Mouse (Mus musculus) activated CD4-positive, CD25-positive, alpha-beta regulatory T cell, adult 4 months (primary cell): ENCODE measurements at regions not wholly inside any gene's neighbourhood (a gene's known extent, or its start where the extent isn't known, plus 50 kb on each side); places are given as distances from the start of the nearest gene placed in this dataset.
A peak's percentile ranks its signal among the peaks of the same experiment; 100 is the strongest.
"Not testable (repeated sequence)": the region's sequence is repeated elsewhere in the genome, so short reads cannot be mapped to it uniquely, and the experiment has no call there.

Experiments used
- ATAC-seq: one replicate; pipeline ENCODE4 v1.8.0; 2017

- not testable (repeated sequence) for ATAC-seq
These were observed 188.2 kb upstream of the Asap2 start for GRCm38 (mm10) chr12:20802027-20802426.

GRCm38 (mm10) chr12:20805466-20805865 is 184.8 kb upstream of the Asap2 start:
- ATAC-seq, result not testable (repeated sequence)

GRCm38 (mm10) chr12:20806681-20807080 is 183.6 kb upstream of the Asap2 start:
- no peak for ATAC-seq

GRCm38 (mm10) chr12:20813836-20814235 is 176.4 kb upstream of the Asap2 start:
- ATAC-seq, result not testable (repeated sequence)

GRCm38 (mm10) chr12:20815121-20815520 is 175.1 kb upstream of the Asap2 start:
- not testable (repeated sequence) for ATAC-seq

- ATAC-seq, result no peak
These were observed 174.7 kb upstream of the Asap2 start for GRCm38 (mm10) chr12:20815599-20815998.

GRCm38 (mm10) chr12:20843661-20844320 is 146.5 kb upstream of the Asap2 start:
- not testable (repeated sequence) for ATAC-seq

GRCm38 (mm10) chr12:20844873-20845272 is 145.4 kb upstream of the Asap2 start:
- not testable (repeated sequence) for ATAC-seq

GRCm38 (mm10) chr12:20845297-20845696 is 145.0 kb upstream of the Asap2 start:
- ATAC-seq, result no peak

- not testable (repeated sequence) for ATAC-seq
These were observed 106.2 kb upstream of the Asap2 start for GRCm38 (mm10) chr12:20884104-20884503.

GRCm38 (mm10) chr12:20920653-20921397 is 69.4 kb upstream of the Asap2 start:
- peak; percentile 73 for ATAC-seq

GRCm38 (mm10) chr12:20921398-20922023 is 68.7 kb upstream of the Asap2 start:
- not testable (repeated sequence) for ATAC-seq

GRCm38 (mm10) chr12:20928966-20929365 is 61.3 kb upstream of the Asap2 start:
- ATAC-seq, result not testable (repeated sequence)
